Mouse (Mus musculus): Measurements from ENCODE around the gene Folh1.
"Not testable (repeated sequence)": the region's sequence is repeated elsewhere in the genome, so short reads cannot be mapped to it uniquely, and the experiment has no call there.

Gene Folh1

DNA sequence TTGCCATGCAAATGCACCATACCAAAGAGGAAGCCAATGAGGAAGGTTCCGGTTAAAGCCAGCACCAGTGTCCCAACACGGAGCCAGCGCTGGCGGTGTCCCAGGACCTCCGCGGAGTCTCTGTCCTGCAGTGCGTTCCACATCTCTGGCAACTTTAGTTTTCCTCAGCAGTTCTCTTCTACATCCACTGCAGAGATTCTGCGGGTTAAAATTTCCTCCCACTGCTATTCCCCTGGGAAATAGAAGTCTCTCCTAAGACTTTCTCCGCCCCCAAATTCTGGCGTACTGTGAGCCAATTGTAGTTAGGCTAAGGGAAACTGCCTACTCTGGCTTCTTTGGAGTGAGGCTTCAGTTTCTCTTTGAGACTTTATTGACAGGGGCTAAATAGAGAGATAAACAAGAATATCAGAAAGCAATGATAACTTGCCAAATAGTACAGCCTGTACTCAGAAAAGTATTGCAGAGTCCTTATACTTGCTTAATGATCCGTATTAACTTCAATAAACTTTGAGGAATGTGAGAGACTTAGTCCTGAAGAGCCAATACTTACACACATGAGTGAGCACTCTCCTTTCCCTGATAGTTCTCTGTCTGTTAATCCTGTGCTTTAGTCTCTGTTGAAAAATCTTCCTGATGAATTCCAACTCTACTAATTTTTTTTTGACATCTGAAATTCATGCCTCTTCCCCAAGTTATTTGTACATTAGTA is at the start of gene Folh1:
TSS of gene Folh1 (minus strand) at position 327 of the 709 bp plus-strand sequence.
- in situ Hi-C loops (cut with MboI; ENCODE audit: unreplicated experiment in 2 of 2): no loop called here

DNA sequence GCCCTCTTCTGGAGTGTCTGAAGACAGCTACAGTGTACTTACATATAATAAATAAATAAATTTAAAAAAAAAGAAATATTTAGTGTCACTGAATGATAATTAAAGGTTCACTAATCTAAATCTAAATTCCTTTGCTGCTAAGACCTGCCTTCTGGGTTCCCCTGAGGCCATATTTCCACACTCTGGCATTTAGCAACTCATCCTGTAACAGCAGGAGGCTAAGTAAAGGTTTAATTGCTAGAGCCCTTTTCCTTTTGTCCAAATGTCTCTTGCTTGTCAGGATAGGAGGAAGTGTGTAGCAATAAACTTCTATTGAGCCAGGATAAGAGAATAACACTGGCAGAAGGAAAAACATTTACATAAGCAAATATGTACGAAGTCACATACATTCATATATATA is 40.7 kb upstream of the Folh1 start:
- in situ Hi-C loops (cut with MboI; ENCODE audit: unreplicated experiment in 2 of 2): no loop called here

DNA sequence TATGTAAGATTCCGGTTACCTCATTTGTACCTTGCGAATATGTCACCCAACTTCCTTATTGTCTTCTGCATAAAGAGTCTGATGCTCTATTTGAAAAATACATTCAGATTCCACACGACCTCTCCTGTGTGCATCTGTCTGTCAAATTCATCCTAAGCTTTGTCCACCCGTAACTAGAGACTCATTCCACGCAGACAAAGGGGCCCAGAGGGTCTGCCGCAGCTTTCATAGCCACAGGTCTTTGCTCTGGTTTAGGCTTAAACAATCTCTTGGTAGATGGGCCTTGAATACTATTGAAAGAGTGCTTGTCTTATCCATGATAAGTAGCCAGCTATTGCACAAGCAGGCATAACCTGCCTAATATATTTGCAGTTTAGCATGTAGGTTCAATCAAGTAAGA is 40.0 kb upstream of the Folh1 start:
- in situ Hi-C loops (cut with MboI; ENCODE audit: unreplicated experiment in 2 of 2): not testable (repeated sequence)

DNA sequence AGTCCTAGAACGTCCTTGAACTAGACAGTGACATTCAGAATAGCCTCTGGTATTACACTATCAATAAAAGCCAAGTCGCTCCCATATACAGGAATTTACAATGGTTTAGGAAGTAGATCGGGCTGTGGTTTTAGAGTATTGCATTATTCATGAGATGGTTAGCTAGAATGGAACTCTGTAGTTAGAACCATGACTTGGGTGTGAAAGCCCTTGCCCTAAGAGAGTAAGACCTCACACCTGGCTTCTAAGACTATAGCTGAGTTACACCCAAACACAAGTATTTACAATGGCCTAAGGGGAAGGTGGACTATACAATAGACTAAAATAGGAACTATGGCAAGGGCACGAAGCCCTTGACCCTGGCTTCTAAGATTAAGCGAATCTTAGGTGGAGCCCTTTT is 39.5 kb upstream of the Folh1 start:
- in situ Hi-C loops (cut with MboI; ENCODE audit: unreplicated experiment in 2 of 2): not testable (repeated sequence)

DNA sequence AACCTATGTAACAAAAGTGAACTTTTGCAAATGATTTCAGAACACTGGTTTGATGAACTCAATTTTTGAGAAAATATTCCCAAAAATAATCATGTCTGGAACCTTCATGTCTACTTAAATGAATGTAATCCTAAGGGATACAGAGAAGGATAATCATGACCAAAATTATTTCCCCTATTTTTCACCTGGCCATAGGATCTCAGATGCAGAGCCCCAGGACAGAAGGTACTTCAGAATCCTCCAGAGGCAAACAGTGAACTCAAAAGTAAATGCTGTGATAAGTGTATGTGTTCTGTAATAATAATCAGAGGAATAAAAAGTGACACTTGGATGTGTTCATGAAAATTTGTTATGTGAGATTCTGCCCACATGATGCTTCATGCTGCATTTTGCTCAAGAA is 19.0 kb upstream of the Folh1 start, which contains the start of gene Vmn2r77:
TSS of gene Vmn2r77 (plus strand) at position 301 of the 400 bp plus-strand sequence.
- in situ Hi-C loops (cut with MboI; ENCODE audit: unreplicated experiment in 2 of 2): no loop called here

DNA sequence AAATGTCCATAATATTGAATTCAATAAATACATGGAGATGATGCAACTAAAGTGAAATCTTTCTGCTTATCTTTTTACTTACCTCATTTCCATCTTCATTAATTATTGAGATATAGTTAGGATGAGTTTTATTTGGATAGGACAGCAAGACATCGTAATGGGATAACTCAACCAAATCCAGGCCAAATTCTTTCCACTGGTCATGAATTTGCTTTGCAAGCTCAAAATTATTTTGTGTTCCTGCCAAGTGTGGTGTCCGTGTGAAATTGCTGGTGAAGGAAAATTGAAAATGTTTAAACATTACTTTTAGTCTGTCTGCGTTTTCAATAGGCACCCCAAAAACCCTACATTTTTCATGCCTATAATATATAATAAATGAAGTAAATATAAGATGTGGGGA is 4.1 kb downstream of the Folh1 start:
- in situ Hi-C loops (cut with MboI; ENCODE audit: unreplicated experiment in 2 of 2): no loop called here

DNA sequence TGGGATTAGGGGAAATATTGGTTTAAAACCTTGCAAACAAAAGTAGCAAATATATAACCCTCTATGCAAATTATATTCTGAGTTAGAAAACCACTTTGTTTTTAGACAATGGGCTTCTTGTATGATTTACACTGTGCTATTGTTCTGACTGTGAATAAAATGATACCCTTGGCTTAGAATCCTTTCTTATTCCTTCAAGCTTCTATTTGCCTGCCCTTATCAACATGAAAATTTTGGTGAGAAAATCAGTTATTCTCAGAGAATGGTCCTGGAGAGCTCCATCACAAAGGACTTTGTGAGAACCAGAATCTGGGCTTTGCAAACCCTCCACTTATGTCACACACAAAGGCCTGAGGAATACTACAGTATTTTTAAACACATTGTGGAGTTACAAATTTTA is 11.1 kb downstream of the Folh1 start:
- in situ Hi-C loops (cut with MboI; ENCODE audit: unreplicated experiment in 2 of 2): no loop called here

DNA sequence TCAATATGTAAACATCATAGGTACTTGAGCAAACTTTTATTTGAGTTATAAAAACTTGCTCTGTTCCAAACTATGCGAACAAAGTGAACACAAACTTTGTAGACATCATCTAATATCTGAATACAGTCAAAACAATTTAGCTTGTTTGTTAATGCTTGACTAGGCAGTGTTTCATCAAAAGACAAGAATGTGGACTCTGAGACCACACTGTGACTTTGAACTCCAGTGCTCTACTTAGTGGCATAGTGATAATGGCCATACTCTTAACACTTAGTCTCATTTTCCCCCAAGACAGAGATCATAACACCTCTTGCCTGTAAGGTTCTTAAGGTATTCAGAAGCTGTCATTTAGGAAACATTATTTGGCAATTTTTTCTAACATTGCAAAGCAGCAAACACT is 15.0 kb downstream of the Folh1 start:
- in situ Hi-C loops (cut with MboI; ENCODE audit: unreplicated experiment in 2 of 2): no loop called here

DNA sequence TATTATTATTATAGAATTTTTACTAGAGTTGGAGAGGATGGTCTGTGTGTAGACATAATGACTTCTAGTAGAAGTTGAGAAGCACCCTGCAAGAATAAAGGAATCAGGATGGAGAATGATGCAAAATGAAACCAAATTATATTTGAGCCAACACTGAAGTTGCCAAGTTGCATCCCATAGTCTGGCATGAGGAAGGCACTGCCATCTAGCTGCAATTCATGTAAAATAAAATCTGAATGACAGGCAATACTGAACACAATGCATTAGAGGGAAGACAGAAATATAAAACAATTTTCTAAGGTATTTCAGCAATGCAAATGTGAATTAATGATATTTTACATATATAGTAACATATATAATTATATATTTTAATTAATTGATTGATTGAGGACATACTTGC is 50.7 kb downstream of the Folh1 start:
- in situ Hi-C loops (cut with MboI; ENCODE audit: unreplicated experiment in 2 of 2): no loop called here

DNA sequence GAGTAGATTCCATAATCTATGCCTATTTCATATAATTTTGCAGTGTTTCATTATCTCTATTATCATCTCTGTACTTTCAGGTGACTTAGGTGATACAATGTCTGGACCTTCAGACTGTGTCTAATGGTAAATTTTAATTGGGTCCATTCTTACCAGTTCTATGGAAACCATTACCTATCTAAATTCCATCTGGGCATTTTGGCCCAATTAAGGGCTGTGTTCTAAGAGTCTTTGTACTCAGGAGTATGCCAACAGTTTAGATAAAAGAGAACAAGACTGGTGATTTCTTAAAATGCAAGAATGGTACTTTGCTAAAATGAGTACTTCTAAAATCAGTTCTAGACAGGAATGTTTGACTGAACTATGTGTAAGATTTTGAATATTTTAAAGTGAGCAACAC is 87.7 kb downstream of the Folh1 start, which contains the start of gene Olfr292:
TSS of gene Olfr292 (plus strand) at position 301 of the 400 bp plus-strand sequence.
- in situ Hi-C loops (cut with MboI; ENCODE audit: unreplicated experiment in 2 of 2): no loop called here
